Mouse (Mus musculus): Measurements from ENCODE around the gene Rin2. TPM values are rescaled to one million over a fixed set of nuclear protein-coding genes. Genes with fewer than 3 reads are reported as not detected.

Gene Rin2
- polyA plus RNA-seq, 1 experiment: 12.0 TPM

- DNase-seq (ENCODE audit: low read depth): no peak
- TF ChIP-seq POLR2A (IDR thresholded peaks at IDR 0.05; ENCODE audit: borderline replicate concordance, extremely low read depth, insufficient read depth, insufficient read length, poor library complexity, severe bottlenecking): no peak
- TF ChIP-seq CTCF (IDR thresholded peaks at IDR 0.05; ENCODE audit: borderline replicate concordance, extremely low read depth, insufficient read depth, insufficient read length): no peak
Measured at GRCm38 (mm10) chr2:145797851-145798250, 122.8 kb downstream of the Rin2 start.

GRCm38 (mm10) chr2:145798954-145799353 is 123.9 kb downstream of the Rin2 start:
- no peak for DNase-seq (ENCODE audit: low read depth)
- no peak for TF ChIP-seq POLR2A (IDR thresholded peaks at IDR 0.05; ENCODE audit: borderline replicate concordance, extremely low read depth, insufficient read depth, insufficient read length, poor library complexity, severe bottlenecking)

GRCm38 (mm10) chr2:145801322-145802052 is 126.5 kb downstream of the Rin2 start:
- DNase-seq (ENCODE audit: low read depth): no peak
- TF ChIP-seq CTCF (IDR thresholded peaks at IDR 0.05; ENCODE audit: borderline replicate concordance, extremely low read depth, insufficient read depth, insufficient read length) (no peak), POLR2A (IDR thresholded peaks at IDR 0.05; ENCODE audit: borderline replicate concordance, extremely low read depth, insufficient read depth, insufficient read length, poor library complexity, severe bottlenecking) (no peak)

DNA sequence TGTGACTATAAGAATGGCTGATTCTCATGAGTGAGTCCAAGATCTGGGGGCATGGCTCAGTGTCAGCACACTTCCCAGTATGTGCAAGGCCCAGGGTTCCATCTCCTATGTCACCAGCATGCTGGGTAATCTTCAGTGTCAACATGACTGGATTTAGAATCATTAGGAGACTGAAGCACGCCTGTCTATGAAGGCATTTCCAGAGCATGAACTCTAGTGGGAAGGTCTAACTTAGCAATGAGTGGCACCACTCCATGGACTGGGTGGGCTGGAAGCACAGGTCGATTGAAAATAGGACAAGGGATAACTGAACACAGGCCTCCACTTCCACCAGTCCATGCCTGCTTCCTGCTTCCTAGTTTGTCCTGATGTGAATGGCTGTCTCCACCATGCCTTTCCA is 127.6 kb downstream of the Rin2 start:
- TF ChIP-seq POLR2A (IDR thresholded peaks at IDR 0.05; ENCODE audit: borderline replicate concordance, extremely low read depth, insufficient read depth, insufficient read length, poor library complexity, severe bottlenecking): no peak
- TF ChIP-seq CTCF (IDR thresholded peaks at IDR 0.05; ENCODE audit: borderline replicate concordance, extremely low read depth, insufficient read depth, insufficient read length): no peak
- DNase-seq (ENCODE audit: low read depth): no peak

DNA sequence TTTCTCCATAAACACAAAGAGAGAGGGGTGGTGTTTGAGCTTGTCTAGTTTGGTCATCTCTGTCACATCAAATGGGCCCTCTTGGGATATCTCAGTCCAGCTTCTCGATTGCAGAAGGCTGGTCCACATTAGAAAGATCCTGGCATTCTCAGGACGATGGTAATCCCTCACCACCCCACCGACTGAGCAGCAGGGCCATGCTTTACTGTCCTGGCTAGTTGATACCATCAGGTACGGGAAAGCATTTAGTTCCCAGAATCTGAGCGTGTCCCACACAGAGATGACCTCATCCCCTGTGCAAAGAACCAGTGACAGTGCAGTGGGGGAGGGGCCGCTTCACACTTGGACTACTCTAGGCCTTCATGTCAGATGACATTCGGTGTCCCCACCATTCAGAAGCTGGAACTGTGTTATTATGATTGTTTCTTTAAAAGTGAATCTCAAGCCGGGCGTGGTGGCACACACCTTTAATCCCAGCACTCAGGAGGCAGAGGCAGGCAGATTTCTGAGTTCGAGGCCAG is 128.9 kb downstream of the Rin2 start:
- TF ChIP-seq CTCF (IDR thresholded peaks at IDR 0.05; ENCODE audit: borderline replicate concordance, extremely low read depth, insufficient read depth, insufficient read length) (no peak), POLR2A (IDR thresholded peaks at IDR 0.05; ENCODE audit: borderline replicate concordance, extremely low read depth, insufficient read depth, insufficient read length, poor library complexity, severe bottlenecking) (no peak)
- DNase-seq (ENCODE audit: low read depth): no peak

DNA sequence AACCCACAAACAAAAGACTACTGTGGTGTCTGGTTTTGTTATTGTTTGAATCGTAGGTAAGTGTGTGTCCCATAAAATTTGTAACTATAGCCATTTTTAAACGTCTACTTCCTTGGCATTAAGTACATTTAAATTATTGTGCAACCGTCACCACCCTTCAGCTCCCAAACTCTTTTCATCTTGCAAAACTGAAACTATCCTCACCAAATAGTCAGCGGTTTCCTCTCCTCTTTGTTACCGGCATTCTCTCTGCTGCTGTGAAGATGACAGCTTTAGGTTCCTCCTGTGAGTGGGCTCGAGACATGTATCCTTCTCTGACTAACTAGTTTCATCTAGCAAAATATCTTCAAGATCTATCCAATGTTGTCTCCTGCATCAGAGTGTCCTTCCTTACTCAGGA is 129.5 kb downstream of the Rin2 start:
- no peak for TF ChIP-seq CTCF (IDR thresholded peaks at IDR 0.05; ENCODE audit: borderline replicate concordance, extremely low read depth, insufficient read depth, insufficient read length)
- no peak for TF ChIP-seq POLR2A (IDR thresholded peaks at IDR 0.05; ENCODE audit: borderline replicate concordance, extremely low read depth, insufficient read depth, insufficient read length, poor library complexity, severe bottlenecking)
- DNase-seq (ENCODE audit: low read depth): no peak

DNA sequence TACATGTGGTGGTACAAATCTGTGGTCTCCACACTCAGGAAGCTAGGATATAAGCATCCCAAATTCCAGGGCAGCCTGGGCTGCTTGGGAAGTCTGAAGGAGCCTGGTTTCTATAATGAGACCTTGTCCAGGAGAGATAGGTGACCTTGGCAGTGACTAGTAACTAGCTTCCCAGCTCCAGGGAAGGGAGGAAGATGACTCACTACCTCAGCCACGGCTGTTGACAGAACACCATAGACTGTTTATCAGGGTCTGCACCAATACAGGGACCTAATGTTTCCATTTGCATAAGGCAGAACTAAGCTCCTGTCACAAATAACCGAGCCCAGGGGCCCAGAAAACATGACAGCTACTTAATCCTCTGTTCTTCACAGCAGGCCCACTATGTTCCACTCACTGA is 132.3 kb downstream of the Rin2 start:
- no peak for DNase-seq (ENCODE audit: low read depth)
- no peak for TF ChIP-seq POLR2A (IDR thresholded peaks at IDR 0.05; ENCODE audit: borderline replicate concordance, extremely low read depth, insufficient read depth, insufficient read length, poor library complexity, severe bottlenecking)
- no peak for TF ChIP-seq CTCF (IDR thresholded peaks at IDR 0.05; ENCODE audit: borderline replicate concordance, extremely low read depth, insufficient read depth, insufficient read length)

- TF ChIP-seq POLR2A (IDR thresholded peaks at IDR 0.05; ENCODE audit: borderline replicate concordance, extremely low read depth, insufficient read depth, insufficient read length, poor library complexity, severe bottlenecking) (no peak), CTCF (IDR thresholded peaks at IDR 0.05; ENCODE audit: borderline replicate concordance, extremely low read depth, insufficient read depth, insufficient read length) (no peak)
Measured at GRCm38 (mm10) chr2:145808251-145808650, 133.2 kb downstream of the Rin2 start.

GRCm38 (mm10) chr2:145808667-145809066 is 133.7 kb downstream of the Rin2 start:
- DNase-seq (ENCODE audit: low read depth): no peak
- TF ChIP-seq POLR2A (IDR thresholded peaks at IDR 0.05; ENCODE audit: borderline replicate concordance, extremely low read depth, insufficient read depth, insufficient read length, poor library complexity, severe bottlenecking): no peak
- TF ChIP-seq CTCF (IDR thresholded peaks at IDR 0.05; ENCODE audit: borderline replicate concordance, extremely low read depth, insufficient read depth, insufficient read length): no peak

More at GRCm38 (mm10) chr2:145808251-145808650, 133.2 kb downstream of the Rin2 start:
- no peak for DNase-seq (ENCODE audit: low read depth)

DNA sequence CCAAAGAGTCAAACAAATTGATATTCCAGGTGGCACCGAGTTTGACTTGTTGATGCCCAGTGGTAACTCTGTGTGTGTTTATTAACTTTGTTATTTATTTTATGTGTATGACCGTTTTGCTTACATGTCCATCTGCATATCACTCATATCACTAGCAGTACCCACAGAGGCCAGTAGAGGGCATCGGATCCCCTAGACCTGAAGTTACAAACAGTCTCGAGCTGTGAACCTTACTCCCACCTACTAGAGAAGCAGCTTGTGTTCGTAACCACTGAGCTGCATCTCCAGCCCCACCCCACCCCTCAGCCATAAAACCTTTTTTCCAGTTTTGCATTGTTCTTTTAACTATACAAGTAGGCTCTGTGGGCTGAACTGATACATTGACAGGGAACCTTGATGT is 135.7 kb downstream of the Rin2 start:
- peak; percentile 48; the same call in 1 of the 2 replicates for TF ChIP-seq CTCF (IDR thresholded peaks at IDR 0.05; ENCODE audit: borderline replicate concordance, extremely low read depth, insufficient read depth, insufficient read length)
- TF ChIP-seq POLR2A (IDR thresholded peaks at IDR 0.05; ENCODE audit: borderline replicate concordance, extremely low read depth, insufficient read depth, insufficient read length, poor library complexity, severe bottlenecking): no peak
- DNase-seq (ENCODE audit: low read depth): peak; percentile 17

- no peak for TF ChIP-seq CTCF (IDR thresholded peaks at IDR 0.05; ENCODE audit: borderline replicate concordance, extremely low read depth, insufficient read depth, insufficient read length)
- TF ChIP-seq POLR2A (IDR thresholded peaks at IDR 0.05; ENCODE audit: borderline replicate concordance, extremely low read depth, insufficient read depth, insufficient read length, poor library complexity, severe bottlenecking): no peak
Measured at GRCm38 (mm10) chr2:145812818-145813217, 137.8 kb downstream of the Rin2 start.

GRCm38 (mm10) chr2:145817195-145817594 is 142.2 kb downstream of the Rin2 start:
- no peak for DNase-seq (ENCODE audit: low read depth)
- TF ChIP-seq POLR2A (IDR thresholded peaks at IDR 0.05; ENCODE audit: borderline replicate concordance, extremely low read depth, insufficient read depth, insufficient read length, poor library complexity, severe bottlenecking): no peak
- no peak for TF ChIP-seq CTCF (IDR thresholded peaks at IDR 0.05; ENCODE audit: borderline replicate concordance, extremely low read depth, insufficient read depth, insufficient read length)

More at GRCm38 (mm10) chr2:145812818-145813217, 137.8 kb downstream of the Rin2 start:
- no peak for DNase-seq (ENCODE audit: low read depth)
